Mouse (Mus musculus) C2C12 (cell line): ENCODE measurements around the gene Ano6. TPM values are rescaled to one million over a fixed set of nuclear protein-coding genes. Genes with fewer than 3 reads are reported as not detected.

Source experiments
- H3K27me3 ChIP-seq: one replicate; pipeline ENCODE4 v1.6.1; 2011; ENCODE audit not compliant: control insufficient read depth, insufficient read depth, insufficient read length
- H3K36me3 ChIP-seq: one replicate; pipeline ENCODE4 v1.6.1; 2011; ENCODE audit not compliant: control insufficient read depth, insufficient read depth
- H3K4me3 ChIP-seq: one replicate; pipeline ENCODE4 v1.5.1; 2011; ENCODE audit warnings: mild to moderate bottlenecking, control low read depth; ENCODE audit not compliant: poor library complexity, insufficient read depth, severe bottlenecking
- H3K79me2 ChIP-seq: one replicate; pipeline ENCODE4 v1.6.1; 2011; ENCODE audit not compliant: control insufficient read depth, insufficient read depth
- H3K79me3 ChIP-seq: one replicate; pipeline ENCODE4 v1.6.1; 2011; ENCODE audit warnings: low read depth, control low read depth
- H3ac ChIP-seq: one replicate; pipeline ENCODE3; 2011; ENCODE audit warnings: low read depth; ENCODE audit not compliant: control insufficient read depth, insufficient read length
- CEBPB ChIP-seq: IDR thresholded peaks from one replicate; pipeline ENCODE4 v1.6.1; 2011; ENCODE audit warnings: low read depth, mild to moderate bottlenecking, control low read depth, moderate library complexity
- CTCF ChIP-seq: IDR thresholded peaks from one replicate; pipeline ENCODE4 v1.5.1; 2011; ENCODE audit not compliant: control insufficient read depth, insufficient read depth, insufficient read length
- FOSL1 ChIP-seq: IDR thresholded peaks from one replicate; pipeline ENCODE4 v1.8.0; 2011; ENCODE audit warnings: mild to moderate bottlenecking, low read length; ENCODE audit not compliant: poor library complexity, insufficient read depth, severe bottlenecking
- MAX ChIP-seq: IDR thresholded peaks from one replicate; pipeline ENCODE4 v1.6.1; 2011; ENCODE audit warnings: mild to moderate bottlenecking, control low read depth
- MYOD1 ChIP-seq: IDR thresholded peaks from one replicate; pipeline ENCODE4 v1.6.1; 2011; ENCODE audit warnings: low read depth; ENCODE audit not compliant: control insufficient read depth, insufficient read length
- MYOG ChIP-seq: IDR thresholded peaks from one replicate; pipeline ENCODE4 v1.6.1; 2011; ENCODE audit not compliant: control insufficient read depth, insufficient read length; ENCODE audit errors: extremely low read depth
- USF1 ChIP-seq: IDR thresholded peaks from one replicate; pipeline ENCODE4 v1.6.1; 2011; ENCODE audit warnings: low read depth, mild to moderate bottlenecking, control low read depth, moderate library complexity
- polyA plus RNA-seq: library from polyadenylated mRNA; unstranded; fragments of >200 nt; fragmentation: generic; extraction: Trizol; gene quantifications from one replicate; pipeline ENCODE4 v1.2.1, GENCODE M21; 2012; ENCODE audit warnings: missing spikeins

The Ano6 gene
- polyA plus RNA-seq, 1 experiment, result 73.2 TPM

DNA sequence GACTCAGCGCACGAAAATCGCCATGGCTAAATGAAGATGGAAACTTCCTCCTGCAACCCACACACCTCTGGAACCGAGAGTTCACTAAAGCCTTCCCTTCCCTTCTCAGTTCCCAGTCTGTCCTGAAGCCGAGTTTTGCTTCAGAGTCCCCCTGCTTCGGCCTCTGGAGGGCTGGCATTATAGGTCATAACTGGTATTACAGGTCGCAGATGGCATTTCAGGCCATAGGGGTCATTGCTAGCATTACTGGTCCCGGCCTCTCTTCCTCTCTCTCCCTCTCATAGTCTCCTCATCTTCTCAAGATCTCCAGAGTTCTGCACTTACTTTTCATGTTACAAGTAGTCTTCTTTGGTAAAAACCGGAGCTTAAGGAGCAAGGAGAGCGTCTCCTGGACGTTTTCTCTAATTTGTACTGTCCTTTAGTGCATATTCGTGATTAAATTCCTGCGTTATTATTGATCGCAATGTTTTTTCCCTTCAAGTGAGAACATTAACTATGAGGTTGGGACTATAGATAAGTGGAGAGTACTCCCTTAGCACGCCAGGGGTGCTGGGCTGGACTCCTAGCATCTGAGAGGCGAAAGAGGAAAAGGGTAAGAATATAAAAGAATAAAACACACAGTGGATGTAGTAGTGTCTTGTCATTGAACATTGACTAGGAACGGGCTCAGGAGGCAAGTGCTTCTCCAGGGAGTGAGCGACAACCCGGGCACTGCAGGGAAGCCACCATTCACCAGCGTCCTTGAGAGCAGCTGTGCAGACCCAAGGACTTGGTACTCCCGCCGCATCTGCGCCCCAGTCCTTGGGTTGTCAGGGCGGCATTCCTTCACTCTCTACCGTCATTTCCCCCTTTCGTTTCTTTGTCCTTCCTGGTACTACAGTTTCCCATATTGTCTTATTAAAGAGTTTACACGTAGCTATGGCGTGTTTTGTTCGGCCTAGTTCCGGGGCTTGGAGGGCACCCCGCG lies 798 bp upstream of the Ano6 start:
- TF ChIP-seq MYOD1 (no peak), CEBPB (no peak), FOSL1 (no peak), CTCF (no peak), MAX (no peak), USF1 (no peak), MYOG (no peak)
- H3K79me3 ChIP-seq, result peaks cover 39% of the 10 kb centered on the region
- peaks cover 14% of the 10 kb centered on the region for H3K36me3 ChIP-seq
- H3ac ChIP-seq, result peak overlapping the region; percentile 80
- no peaks in the 10 kb centered on the region for H3K27me3 ChIP-seq
- H3K4me3 ChIP-seq, result peak overlapping the region; percentile 99
- peaks cover 42% of the 10 kb centered on the region for H3K79me2 ChIP-seq

DNA sequence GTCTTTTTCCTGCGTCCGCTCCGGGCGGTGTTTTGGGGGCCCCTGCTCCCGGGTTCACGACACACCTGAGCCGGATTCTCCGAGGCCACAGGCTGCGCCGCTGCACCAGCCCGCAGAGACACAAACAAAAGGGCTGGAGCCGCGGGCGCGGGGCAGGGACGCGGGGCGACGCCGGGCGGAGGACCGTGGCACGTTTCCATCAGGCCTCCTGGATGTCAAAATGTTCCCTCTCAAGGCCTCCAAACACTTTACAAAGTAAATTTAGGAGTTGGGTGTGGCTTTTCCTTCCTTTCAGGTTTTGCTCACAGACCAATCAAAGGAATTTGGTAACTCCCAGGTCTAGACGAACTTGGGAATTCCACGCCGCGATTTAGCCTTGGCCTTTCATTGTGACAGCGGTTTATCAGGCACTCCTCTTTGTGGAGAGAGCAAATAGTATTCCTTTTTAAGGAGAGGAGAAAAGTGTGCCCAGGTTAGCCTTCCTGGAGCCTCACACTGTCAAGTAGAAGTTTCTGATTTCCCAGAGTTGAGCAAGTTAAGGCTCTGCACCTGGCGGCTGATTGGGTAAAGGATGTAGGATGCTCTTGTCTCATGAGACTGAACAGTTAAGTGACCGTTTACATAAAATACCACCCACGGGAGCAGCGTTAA lies 623 bp downstream of the Ano6 start:
- Histone ChIP-seq H3K79me2 (peaks cover 57% of the 10 kb centered on the region), H3K4me3 (peak overlapping the region; percentile 99), H3K79me3 (peaks cover 53% of the 10 kb centered on the region), H3ac (peak overlapping the region; percentile 82), H3K27me3 (no peaks in the 10 kb centered on the region), H3K36me3 (peaks cover 28% of the 10 kb centered on the region)
- TF ChIP-seq MYOG, result no peak
- TF ChIP-seq CTCF, result no peak
- TF ChIP-seq MYOD1, result no peak
- TF ChIP-seq USF1, result no peak
- TF ChIP-seq MAX, result no peak
- TF ChIP-seq FOSL1, result no peak
- no peak for TF ChIP-seq CEBPB

DNA sequence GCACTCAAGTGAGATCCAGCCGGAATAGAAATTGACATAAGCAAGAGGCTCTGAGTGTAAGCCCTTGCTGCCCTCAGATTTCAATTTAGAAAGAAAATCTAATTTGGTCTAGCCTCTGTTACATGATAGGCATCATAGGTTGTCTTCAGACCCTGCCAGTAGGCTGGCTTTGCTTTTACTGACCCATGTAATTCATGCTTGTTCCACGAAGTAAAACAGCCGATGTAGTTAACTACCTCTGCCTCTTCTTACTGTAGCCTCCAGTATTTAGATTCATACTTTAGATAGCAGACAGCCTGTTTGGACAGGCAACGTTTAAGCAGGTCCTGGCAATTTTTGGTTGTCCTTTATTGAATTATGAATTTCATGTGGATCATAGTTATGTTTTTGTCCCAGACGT lies 1.2 kb downstream of the Ano6 start:
- Histone ChIP-seq H3K36me3 (peaks cover 34% of the 10 kb centered on the region), H3K27me3 (no peaks in the 10 kb centered on the region), H3ac (peak overlapping the region; percentile 82), H3K4me3 (peak overlapping the region; percentile 99), H3K79me2 (peaks cover 63% of the 10 kb centered on the region), H3K79me3 (peaks cover 59% of the 10 kb centered on the region)
- no peak for TF ChIP-seq USF1
- TF ChIP-seq CTCF, result no peak
- TF ChIP-seq MYOD1, result no peak
- TF ChIP-seq MYOG, result no peak
- TF ChIP-seq CEBPB, result no peak
- TF ChIP-seq MAX, result no peak
- TF ChIP-seq FOSL1, result no peak

DNA sequence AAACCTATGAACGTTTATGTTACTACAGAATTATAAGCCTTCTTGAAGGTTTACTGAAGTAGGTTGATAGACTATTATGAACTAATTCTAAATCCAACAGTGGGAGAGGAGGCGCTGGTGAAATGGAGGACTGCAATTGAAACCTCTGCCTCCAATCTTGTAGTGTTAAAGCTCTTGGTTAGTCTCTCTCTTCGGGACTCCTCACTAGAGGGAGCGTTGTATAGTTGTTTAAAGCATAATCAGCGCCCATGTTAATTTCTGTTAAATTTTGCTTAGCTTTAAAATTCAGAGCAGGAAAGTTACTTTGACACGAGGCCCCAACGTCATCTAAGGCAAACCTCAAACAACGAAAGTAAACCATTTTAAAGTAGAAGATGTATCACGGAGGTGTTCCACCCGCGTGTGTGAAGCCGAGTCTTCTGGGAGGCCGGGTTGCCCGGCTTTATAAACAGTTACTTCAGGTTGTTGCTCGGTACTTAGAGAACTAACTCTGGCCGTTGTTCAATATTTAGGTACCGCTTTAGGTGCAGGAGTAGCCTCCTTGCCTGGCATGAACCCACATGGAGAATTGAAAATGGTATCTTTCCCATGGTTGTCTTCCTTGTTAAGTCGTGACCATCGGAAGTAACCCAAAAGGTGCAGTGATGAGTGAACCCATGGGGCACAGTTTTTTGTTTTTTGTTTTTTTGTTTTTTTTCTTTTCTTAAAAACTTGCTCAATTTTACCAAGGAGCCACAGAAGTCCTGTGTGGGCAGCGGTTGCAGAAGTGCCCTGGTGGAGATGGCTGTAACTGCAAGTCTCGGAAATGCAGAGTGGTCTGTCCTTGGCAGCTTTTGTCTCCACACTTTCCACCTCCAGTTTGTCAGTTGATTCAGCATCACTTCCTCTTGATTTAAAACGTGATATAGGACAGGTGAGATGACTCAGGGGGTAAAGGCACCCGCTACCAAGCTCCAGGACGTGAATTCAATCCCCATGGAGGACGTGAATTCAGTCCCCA lies 1.9 kb downstream of the Ano6 start:
- Histone ChIP-seq H3K27me3 (no peaks in the 10 kb centered on the region), H3K36me3 (peaks cover 41% of the 10 kb centered on the region), H3K79me2 (peaks cover 70% of the 10 kb centered on the region), H3K79me3 (peaks cover 66% of the 10 kb centered on the region), H3K4me3 (peak overlapping the region; percentile 99), H3ac (no peak overlapping the region)
- TF ChIP-seq MAX (no peak), MYOD1 (no peak), USF1 (no peak), FOSL1 (no peak)

DNA sequence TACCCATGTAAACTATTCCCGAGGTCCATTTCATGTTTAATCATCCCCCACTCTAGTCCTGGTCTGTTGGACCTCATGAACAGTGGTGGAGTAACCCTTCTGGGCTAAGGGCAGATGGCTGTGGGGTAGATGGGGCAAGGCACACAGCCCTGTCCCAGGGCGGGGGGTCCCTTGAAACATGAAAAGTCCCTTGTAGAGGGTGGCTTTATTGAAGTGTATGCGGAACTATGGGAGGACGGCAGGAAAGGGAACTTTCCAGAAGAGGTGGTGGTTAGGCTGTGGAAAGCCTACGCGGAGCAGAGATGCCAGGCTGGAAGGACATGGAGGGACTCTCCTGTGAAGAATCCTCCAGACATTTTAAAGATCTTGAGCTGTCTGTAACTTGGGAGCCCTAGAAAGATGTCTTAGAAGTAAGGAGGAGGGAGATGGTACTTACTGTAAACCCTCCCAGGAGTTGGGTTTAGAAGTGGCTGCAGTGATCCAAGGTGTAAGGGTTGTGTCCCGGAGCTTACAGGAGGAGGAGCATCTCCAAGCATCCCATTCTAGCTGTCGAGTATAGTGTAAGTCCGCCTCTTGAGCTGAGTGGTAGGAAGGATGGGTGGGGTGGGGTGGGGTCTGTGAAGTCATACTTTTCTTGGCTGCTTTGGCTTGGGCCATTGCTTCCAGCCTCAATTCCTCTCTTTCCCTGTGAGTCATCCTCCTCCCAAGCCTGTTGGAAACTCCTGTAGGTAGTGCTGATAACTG lies 3.3 kb downstream of the Ano6 start:
- H3ac ChIP-seq, result no peak overlapping the region
- TF ChIP-seq FOSL1, result no peak
- TF ChIP-seq CTCF, result no peak
- no peak for TF ChIP-seq MAX
- TF ChIP-seq USF1, result no peak

More for the DNA sequence above, 3.3 kb downstream of the Ano6 start:
- H3K36me3 ChIP-seq, result peaks cover 55% of the 10 kb centered on the region
- no peaks in the 10 kb centered on the region for H3K27me3 ChIP-seq
- H3K4me3 ChIP-seq, result no peak overlapping the region
- H3K79me2 ChIP-seq, result peaks cover 83% of the 10 kb centered on the region
- peaks cover 80% of the 10 kb centered on the region for H3K79me3 ChIP-seq
